Mouse (Mus musculus) brain, embryonic 18.5 days (tissue): ENCODE results near the gene Olfr1052.
"Not testable (repeated sequence)": the region's sequence is repeated elsewhere in the genome, so short reads cannot be mapped to it uniquely, and the experiment has no call there.

ENCODE experiments used
- DNase-seq: peaks from one replicate; pipeline ENCODE4 v3.0.0-alpha.2; 2012; ENCODE audit warnings: low read depth, low spot score

Gene Olfr1052

DNA sequence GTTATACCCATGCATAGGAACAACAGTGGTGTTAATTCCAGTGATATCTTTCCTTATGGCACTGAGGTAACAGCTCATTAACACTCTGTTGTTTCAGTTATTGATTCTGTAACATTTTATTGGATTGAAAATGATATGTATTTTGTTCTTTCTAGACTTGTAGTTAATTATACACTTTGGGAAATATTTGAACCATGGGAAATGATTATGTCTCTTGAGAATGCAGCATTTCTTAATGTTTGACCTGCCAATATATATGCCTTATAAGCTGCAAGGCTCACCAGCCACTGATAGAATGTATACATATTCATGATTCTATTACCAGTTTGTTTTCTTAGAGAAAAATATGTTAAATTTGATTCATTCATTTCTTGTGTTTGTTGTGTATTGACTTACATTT lies at the start of gene Olfr1052:
Gene Olfr1052 (plus strand): TSS at position 301 of the 400 bp plus-strand sequence.
- DNase-seq = no peak

DNA sequence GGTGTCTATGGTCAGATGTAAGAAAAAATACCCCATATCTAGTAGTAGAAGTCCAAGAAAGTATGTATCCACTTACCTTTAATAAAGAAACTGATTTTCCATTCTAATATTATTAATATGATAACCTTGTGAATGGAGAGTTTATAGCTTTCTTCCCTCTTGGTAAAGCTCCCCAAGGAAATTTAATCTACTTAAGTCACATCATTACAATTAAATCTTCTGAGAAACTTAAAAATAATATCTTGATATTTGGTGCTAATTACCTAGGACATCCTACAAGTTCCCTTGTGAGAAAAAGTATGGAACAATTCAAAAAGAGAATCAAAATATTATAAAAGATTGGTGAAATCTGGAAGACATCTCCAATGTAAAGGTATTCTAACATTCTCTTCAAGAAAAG lies 34.0 kb upstream of the Olfr1052 start, which contains the start of gene Olfr1049:
Gene Olfr1049 (minus strand): TSS at position 101 of the 400 bp plus-strand sequence.
- DNase-seq = not testable (repeated sequence)

DNA sequence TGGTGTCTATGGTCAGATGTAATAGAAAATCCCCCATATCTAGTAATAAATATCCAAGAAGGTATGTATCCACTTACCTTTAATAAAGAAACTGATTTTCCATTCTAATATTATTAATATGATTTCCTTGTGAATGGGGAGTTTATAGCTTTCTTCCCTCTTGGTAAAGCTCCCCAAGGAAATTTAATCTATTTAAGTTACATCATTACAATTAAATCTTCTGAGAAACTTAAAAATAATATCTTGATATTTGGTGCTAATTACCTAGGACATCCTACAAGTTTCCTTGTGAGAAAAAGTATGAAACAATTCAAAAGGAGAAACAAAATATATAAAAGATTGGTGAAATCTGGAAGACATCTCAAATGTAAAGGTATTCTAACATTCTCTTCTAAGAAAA lies 13.3 kb upstream of the Olfr1052 start, which contains the start of gene Olfr1051:
Gene Olfr1051 (minus strand): TSS at position 101 of the 400 bp plus-strand sequence.
- not testable (repeated sequence) for DNase-seq

DNA sequence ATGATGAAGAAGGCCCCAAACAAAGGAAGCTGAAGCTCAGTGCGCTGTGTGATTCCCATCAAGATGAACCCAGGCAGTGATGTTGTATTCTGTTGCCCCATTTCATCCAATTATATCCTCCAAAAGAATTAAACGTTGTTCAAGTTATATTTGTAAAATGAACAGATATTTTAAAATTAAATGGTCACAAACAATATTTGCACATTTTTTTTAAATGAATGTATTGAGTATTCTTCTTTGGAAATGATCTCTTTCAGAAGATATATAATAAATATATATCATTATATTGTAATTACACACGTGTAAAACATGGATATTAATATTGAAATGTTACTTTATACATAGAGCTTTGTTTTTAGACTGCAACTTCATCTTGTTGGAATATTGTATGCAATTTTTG lies 22.9 kb downstream of the Olfr1052 start, which contains the start of gene Olfr1053:
Gene Olfr1053 (minus strand): TSS at position 101 of the 400 bp plus-strand sequence.
- DNase-seq = no peak

DNA sequence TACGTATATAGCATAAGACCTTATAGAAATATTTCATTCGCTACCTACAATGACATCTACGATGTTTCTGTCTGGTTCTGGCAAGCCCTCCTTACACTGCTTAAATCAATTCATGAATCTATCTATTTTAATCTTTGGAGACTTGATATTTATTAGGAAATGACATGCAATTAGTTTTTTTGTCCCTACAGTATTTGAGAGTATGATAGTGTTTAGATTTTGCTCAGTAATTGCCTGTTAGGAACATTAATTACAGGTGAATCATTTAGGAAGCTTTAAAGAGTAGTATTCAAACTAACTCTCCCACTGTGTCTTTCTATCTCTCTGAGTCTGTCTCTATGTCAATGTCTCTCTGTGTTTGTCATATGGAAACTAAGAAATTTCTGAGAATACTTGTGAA lies 43.1 kb downstream of the Olfr1052 start, which contains the start of gene Olfr1054:
Gene Olfr1054 (minus strand): TSS at position 101 of the 400 bp plus-strand sequence.
- DNase-seq = no peak
